Comparison of ENCODE assay signal across 8 mouse cellular contexts in the genomic region with DNA sequence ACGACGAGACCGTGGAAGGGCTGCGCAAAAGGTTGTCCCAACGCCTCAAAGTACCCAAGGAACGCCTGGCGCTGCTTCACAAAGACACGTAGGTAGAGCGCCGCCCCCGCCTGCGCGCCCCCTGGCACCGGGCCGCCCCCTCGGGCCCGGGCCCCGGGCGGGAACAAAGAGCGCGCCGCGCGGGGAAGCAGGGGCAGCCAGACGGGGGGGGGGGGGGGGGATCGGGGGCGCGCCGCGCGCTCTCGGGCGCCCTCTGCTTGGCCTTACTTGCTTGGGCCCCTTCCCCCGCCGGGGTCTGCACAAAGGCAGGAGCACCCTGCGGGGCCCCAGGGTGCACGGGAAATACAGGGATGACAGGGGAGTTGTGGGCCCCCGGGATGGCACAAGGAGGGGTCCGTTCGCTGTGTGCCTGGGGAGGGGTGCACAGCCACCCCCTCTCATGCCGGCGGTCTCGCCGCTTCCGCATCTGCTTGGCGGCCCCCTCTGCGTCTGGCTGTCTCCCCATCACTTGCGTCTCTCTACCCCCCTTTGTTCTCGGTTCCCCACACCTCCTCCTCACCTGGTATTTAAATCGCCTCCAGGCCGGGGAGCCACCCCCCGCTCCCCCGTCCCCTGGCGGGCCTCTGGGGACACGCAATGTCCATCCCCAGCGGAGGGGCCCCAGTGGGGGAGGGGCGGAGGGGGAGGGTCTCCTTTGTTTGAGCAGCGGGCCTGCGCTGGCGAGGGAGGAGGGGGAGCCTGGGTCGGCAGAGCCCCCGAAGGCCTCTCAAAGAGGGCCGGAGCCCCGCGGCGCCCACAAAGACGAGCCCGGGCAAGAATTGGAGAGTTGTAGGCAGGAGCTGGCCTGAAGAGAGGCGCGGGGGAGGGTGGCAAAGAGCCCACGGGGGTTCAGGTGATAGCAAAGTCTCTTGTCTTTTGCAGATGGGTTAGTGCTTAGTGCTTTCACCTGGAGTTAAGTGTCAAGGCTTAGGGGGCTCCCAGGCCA. TPM values are rescaled to one million over a fixed set of nuclear protein-coding genes. Genes with fewer than 3 reads are reported as not detected.
DNase-seq lines count a peak whose midpoint lies in the region; ATAC-seq lines count a peak whose summit lies in the region.

No protein-coding gene starts in this region.

- ATAC-seq in heart, embryonic 12.5 days (ENCODE audit: insufficient number of reproducible peaks, low FRiP score), result no peak
- no peak for ATAC-seq in kidney, embryonic 16.5 days (ENCODE audit: low FRiP score, low TSS enrichment)
- ATAC-seq in granulocyte monocyte progenitor cell, adult 5-6 weeks (replicated peaks; ENCODE audit: poor library complexity, severe bottlenecking), result no peak

- H3K27me3 ChIP-seq in heart, embryonic 12.5 days (replicated peaks), result no peaks in the 10 kb centered on the region
- no peaks in the 10 kb centered on the region for H3K27me3 ChIP-seq in kidney, embryonic 16.5 days (ENCODE audit: insufficient read depth, low read length)

- no peaks in the 10 kb centered on the region for H3K9me3 ChIP-seq in heart, embryonic 12.5 days (replicated peaks)
- H3K9me3 ChIP-seq in kidney, embryonic 16.5 days (ENCODE audit: low read length), result no peaks in the 10 kb centered on the region

- H3K4me3 ChIP-seq in heart, embryonic 12.5 days, result peak overlapping the region; percentile 90
- H3K4me3 ChIP-seq in kidney, embryonic 16.5 days (ENCODE audit: low read length), result peak overlapping the region; percentile 98

- H3K27ac ChIP-seq in heart, embryonic 12.5 days (ENCODE audit: poor library complexity, severe bottlenecking), result peak overlapping the region; percentile 98
- peak overlapping the region; percentile 99 for H3K27ac ChIP-seq in kidney, embryonic 16.5 days (ENCODE audit: low read length)

- H3K9ac ChIP-seq in heart, embryonic 12.5 days, result peak overlapping the region; percentile 100
- H3K9ac ChIP-seq in kidney, embryonic 16.5 days (replicated peaks; ENCODE audit: low read length), result peak overlapping the region; percentile 98

- peaks cover 70% of the 10 kb centered on the region for H3K36me3 ChIP-seq in heart, embryonic 12.5 days
- peaks cover 58% of the 10 kb centered on the region for H3K36me3 ChIP-seq in kidney, embryonic 16.5 days (ENCODE audit: insufficient read depth, low read length)

- H3K4me2 ChIP-seq in heart, embryonic 12.5 days, result peak overlapping the region; percentile 87
- peak overlapping the region; percentile 93 for H3K4me2 ChIP-seq in kidney, embryonic 16.5 days (replicated peaks; ENCODE audit: low read depth, low read length)

- DNase-seq in urinary bladder, adult 2 months (ENCODE audit: low spot score), result peak; percentile 68
- DNase-seq in urinary bladder, postnatal 10 days (ENCODE audit: low spot score), result no peak
- peak; percentile 86 for DNase-seq in cerebellum, postnatal 10 days
- DNase-seq in lung, postnatal 4 days, result peak; percentile 72 to 85
- peak; percentile 81 to 83 for DNase-seq in spleen, postnatal 36 days (ENCODE audit: low spot score in 2 of 2)

- peaks cover 65% of the 10 kb centered on the region for H3K4me1 ChIP-seq in heart, embryonic 12.5 days (replicated peaks)
- H3K4me1 ChIP-seq in kidney, embryonic 16.5 days (ENCODE audit: insufficient read depth, low read length), result peaks cover 63% of the 10 kb centered on the region

- WGBS in heart, embryonic 12.5 days, result under 1% methylated on average over 56 of the region's 71 CpGs
- WGBS in kidney, embryonic 16.5 days, result under 1% methylated on average over 45 of the region's 71 CpGs

RNA-seq across cellular contexts. Expression of gene Midn, which starts 2.4 kb away (rescaled TPM):
- polyA plus RNA-seq in urinary bladder, adult 2 months (2012; rRNA removed), result 21.2 and 30.5 TPM in 2 replicates
- polyA plus RNA-seq in heart, embryonic 12.5 days (2016; fragmentation: Nextera tagmentation; extraction: Ambion mirVana), result 25.9 and 28.9 TPM in 2 replicates
- 15.9 and 16.8 TPM in 2 replicates for polyA plus RNA-seq in kidney, embryonic 16.5 days (2015; fragmentation: Nextera tagmentation; extraction: Ambion mirVana)
- total RNA-seq in granulocyte monocyte progenitor cell, adult 5-6 weeks (2014; fragmentation: Nextera tagmentation), result 26.7 and 36.8 TPM in 2 replicates
- total RNA-seq in granulocyte monocyte progenitor cell, adult 5-6 weeks (2017), result 10.0 and 17.4 TPM in 2 replicates

RNA-seq across cellular contexts. Expression of gene Cbarp, which starts 9.9 kb away (rescaled TPM):
- 9.2 and 12.2 TPM in 2 replicates for polyA plus RNA-seq in urinary bladder, adult 2 months (2012; rRNA removed)
- polyA plus RNA-seq in heart, embryonic 12.5 days (2016; fragmentation: Nextera tagmentation; extraction: Ambion mirVana), result 1.7 and 3.6 TPM in 2 replicates
- polyA plus RNA-seq in kidney, embryonic 16.5 days (2015; fragmentation: Nextera tagmentation; extraction: Ambion mirVana), result 6.4 and 7.3 TPM in 2 replicates
- total RNA-seq in granulocyte monocyte progenitor cell, adult 5-6 weeks (2014; fragmentation: Nextera tagmentation), result 0.73 and 5.3 TPM in 2 replicates
- 0.36 TPM in 1 of 2 replicates, not detected in the other for total RNA-seq in granulocyte monocyte progenitor cell, adult 5-6 weeks (2017)

RNA-seq across cellular contexts. Expression of gene Atp5d, which starts 12.1 kb away (rescaled TPM):
- polyA plus RNA-seq in urinary bladder, adult 2 months (2012; rRNA removed), result 367 and 372 TPM in 2 replicates
- 827 and 861 TPM in 2 replicates for polyA plus RNA-seq in heart, embryonic 12.5 days (2016; fragmentation: Nextera tagmentation; extraction: Ambion mirVana)
- 676 and 688 TPM in 2 replicates for polyA plus RNA-seq in kidney, embryonic 16.5 days (2015; fragmentation: Nextera tagmentation; extraction: Ambion mirVana)
- total RNA-seq in granulocyte monocyte progenitor cell, adult 5-6 weeks (2014; fragmentation: Nextera tagmentation), result 193 and 253 TPM in 2 replicates
- total RNA-seq in granulocyte monocyte progenitor cell, adult 5-6 weeks (2017), result 47.4 and 49.6 TPM in 2 replicates

RNA-seq across cellular contexts. Expression of gene Cirbp, which starts 15.3 kb away (rescaled TPM):
- polyA plus RNA-seq in urinary bladder, adult 2 months (2012; rRNA removed), result 249 and 276 TPM in 2 replicates
- polyA plus RNA-seq in heart, embryonic 12.5 days (2016; fragmentation: Nextera tagmentation; extraction: Ambion mirVana), result 110 and 118 TPM in 2 replicates
- polyA plus RNA-seq in kidney, embryonic 16.5 days (2015; fragmentation: Nextera tagmentation; extraction: Ambion mirVana), result 96.2 and 101 TPM in 2 replicates
- total RNA-seq in granulocyte monocyte progenitor cell, adult 5-6 weeks (2014; fragmentation: Nextera tagmentation), result 25.3 and 70.7 TPM in 2 replicates
- 36.8 and 40.7 TPM in 2 replicates for total RNA-seq in granulocyte monocyte progenitor cell, adult 5-6 weeks (2017)

RNA-seq across cellular contexts. Expression of gene 1600002K03Rik, which starts 22.2 kb away (rescaled TPM):
- polyA plus RNA-seq in urinary bladder, adult 2 months (2012; rRNA removed), result 18.4 and 21.5 TPM in 2 replicates
- polyA plus RNA-seq in heart, embryonic 12.5 days (2016; fragmentation: Nextera tagmentation; extraction: Ambion mirVana), result 10.4 and 11.7 TPM in 2 replicates
- 15.2 and 15.3 TPM in 2 replicates for polyA plus RNA-seq in kidney, embryonic 16.5 days (2015; fragmentation: Nextera tagmentation; extraction: Ambion mirVana)
- total RNA-seq in granulocyte monocyte progenitor cell, adult 5-6 weeks (2014; fragmentation: Nextera tagmentation), result 17.2 and 43.4 TPM in 2 replicates
- total RNA-seq in granulocyte monocyte progenitor cell, adult 5-6 weeks (2017), result 11.2 and 11.5 TPM in 2 replicates
